Mouse (Mus musculus) myocyte (in vitro differentiated cells): ENCODE measurements at regions not wholly inside any gene's neighbourhood (a gene's known extent, or its start where the extent isn't known, plus 50 kb on each side); places are given as distances from the start of the nearest gene placed in this dataset.

Experiments used
- H3K27me3 ChIP-seq: one replicate; pipeline ENCODE4 v1.6.1; 2011; ENCODE audit not compliant: control insufficient read depth, insufficient read depth, insufficient read length
- H3K36me3 ChIP-seq: one replicate; pipeline ENCODE4 v1.6.1; 2011; ENCODE audit not compliant: control insufficient read depth, insufficient read depth
- H3K4me2 ChIP-seq: one replicate; pipeline ENCODE4 v1.6.1; 2011; ENCODE audit warnings: low read depth, control low read depth
- H3K4me3 ChIP-seq: one replicate; pipeline ENCODE4 v1.5.1; 2011; ENCODE audit warnings: mild to moderate bottlenecking, control low read depth, moderate library complexity
- H3K79me2 ChIP-seq: one replicate; pipeline ENCODE4 v1.6.1; 2011; ENCODE audit not compliant: control insufficient read depth, insufficient read depth
- H3ac ChIP-seq: one replicate; pipeline ENCODE4 v1.6.1; 2011; ENCODE audit not compliant: control insufficient read depth, insufficient read length
- CEBPB ChIP-seq: IDR thresholded peaks from 2 replicates; pipeline ENCODE4 v1.6.1; 2011; ENCODE audit warnings: mild to moderate bottlenecking, moderate library complexity; ENCODE audit not compliant: poor library complexity, insufficient read depth, severe bottlenecking
- E2F4 ChIP-seq: IDR thresholded peaks from one replicate; pipeline ENCODE4 v1.6.1; 2011; ENCODE audit warnings: mild to moderate bottlenecking, control low read depth, moderate library complexity; ENCODE audit not compliant: insufficient read depth
- MAX ChIP-seq: IDR thresholded peaks from one replicate; pipeline ENCODE4 v1.6.1; 2011; ENCODE audit warnings: low read depth, mild to moderate bottlenecking, control low read depth
- MYOD1 ChIP-seq, 3 experiments: IDR thresholded peaks; one replicate each; pipeline ENCODE4 v1.6.1; 2011; ENCODE audit warnings: control low read depth in 2 of 3, low read depth in 2 of 3, mild to moderate bottlenecking in 2 of 3, moderate library complexity in 1 of 3; ENCODE audit not compliant: insufficient read length in 2 of 3, control insufficient read depth in 1 of 3
- MYOG ChIP-seq, 3 experiments: IDR thresholded peaks; one replicate each; pipeline ENCODE4 v1.6.1; 2011; ENCODE audit warnings: control low read depth in 2 of 3, low read depth in 2 of 3, mild to moderate bottlenecking in 2 of 3; ENCODE audit not compliant: insufficient read length in 2 of 3, control insufficient read depth in 1 of 3, insufficient read depth in 1 of 3
- POLR2A ChIP-seq: IDR thresholded peaks from one replicate; pipeline ENCODE4 v1.6.1; 2011; ENCODE audit warnings: low read depth, mild to moderate bottlenecking, control low read depth, moderate library complexity; ENCODE audit not compliant: insufficient read length
- POLR2AphosphoS2 ChIP-seq: IDR thresholded peaks from one replicate; pipeline ENCODE4 v1.6.1; 2011; ENCODE audit warnings: low read depth, control low read depth; ENCODE audit not compliant: insufficient read length
- REST ChIP-seq: IDR thresholded peaks from one replicate; pipeline ENCODE4 v1.6.1; 2011; ENCODE audit warnings: mild to moderate bottlenecking, control low read depth, moderate library complexity; ENCODE audit not compliant: insufficient read depth, insufficient read length
- SRF ChIP-seq: IDR thresholded peaks from one replicate; pipeline ENCODE4 v1.6.1; 2011; ENCODE audit warnings: low read depth; ENCODE audit not compliant: control insufficient read depth, insufficient read length
- TCF12 ChIP-seq: IDR thresholded peaks from one replicate; pipeline ENCODE4 v1.6.1; 2011; ENCODE audit warnings: mild to moderate bottlenecking, control low read depth; ENCODE audit not compliant: poor library complexity, insufficient read depth, severe bottlenecking
- TCF3 ChIP-seq: IDR thresholded peaks from one replicate; pipeline ENCODE4 v1.6.1; 2011; ENCODE audit warnings: low read depth, control low read depth; ENCODE audit not compliant: insufficient read length
- USF1 ChIP-seq: IDR thresholded peaks from one replicate; pipeline ENCODE4 v1.6.1; 2011; ENCODE audit warnings: low read depth, mild to moderate bottlenecking, control low read depth, moderate library complexity

GRCm38 (mm10) chr2:144198326-144199051 is 72.0 kb upstream of the Mgme1 start:
- H3K27me3 ChIP-seq, result no peaks in the 10 kb centered on the region
- H3K4me2 ChIP-seq, result peak overlapping the region; percentile 3
- no peak overlapping the region for H3K4me3 ChIP-seq
- no peaks in the 10 kb centered on the region for H3K79me2 ChIP-seq
- no peak overlapping the region for H3ac ChIP-seq
- TF ChIP-seq TCF3 (no peak), USF1 (no peak), SRF (no peak), POLR2A (no peak), CEBPB (no peak), E2F4 (no peak), MAX (no peak), REST (no peak), MYOG (IDR thresholded peaks at IDR 0.05; ENCODE audit: control insufficient read depth in 1 of 3, insufficient read depth in 1 of 3, insufficient read length in 2 of 3, low read depth in 2 of 3) (no peak), POLR2AphosphoS2 (no peak), MYOD1 (IDR thresholded peaks at IDR 0.05; ENCODE audit: control insufficient read depth in 1 of 3, insufficient read length in 2 of 3, low read depth in 2 of 3) (no peak), TCF12 (no peak)
- H3K36me3 ChIP-seq, result no peaks in the 10 kb centered on the region
